In the genomic region with DNA sequence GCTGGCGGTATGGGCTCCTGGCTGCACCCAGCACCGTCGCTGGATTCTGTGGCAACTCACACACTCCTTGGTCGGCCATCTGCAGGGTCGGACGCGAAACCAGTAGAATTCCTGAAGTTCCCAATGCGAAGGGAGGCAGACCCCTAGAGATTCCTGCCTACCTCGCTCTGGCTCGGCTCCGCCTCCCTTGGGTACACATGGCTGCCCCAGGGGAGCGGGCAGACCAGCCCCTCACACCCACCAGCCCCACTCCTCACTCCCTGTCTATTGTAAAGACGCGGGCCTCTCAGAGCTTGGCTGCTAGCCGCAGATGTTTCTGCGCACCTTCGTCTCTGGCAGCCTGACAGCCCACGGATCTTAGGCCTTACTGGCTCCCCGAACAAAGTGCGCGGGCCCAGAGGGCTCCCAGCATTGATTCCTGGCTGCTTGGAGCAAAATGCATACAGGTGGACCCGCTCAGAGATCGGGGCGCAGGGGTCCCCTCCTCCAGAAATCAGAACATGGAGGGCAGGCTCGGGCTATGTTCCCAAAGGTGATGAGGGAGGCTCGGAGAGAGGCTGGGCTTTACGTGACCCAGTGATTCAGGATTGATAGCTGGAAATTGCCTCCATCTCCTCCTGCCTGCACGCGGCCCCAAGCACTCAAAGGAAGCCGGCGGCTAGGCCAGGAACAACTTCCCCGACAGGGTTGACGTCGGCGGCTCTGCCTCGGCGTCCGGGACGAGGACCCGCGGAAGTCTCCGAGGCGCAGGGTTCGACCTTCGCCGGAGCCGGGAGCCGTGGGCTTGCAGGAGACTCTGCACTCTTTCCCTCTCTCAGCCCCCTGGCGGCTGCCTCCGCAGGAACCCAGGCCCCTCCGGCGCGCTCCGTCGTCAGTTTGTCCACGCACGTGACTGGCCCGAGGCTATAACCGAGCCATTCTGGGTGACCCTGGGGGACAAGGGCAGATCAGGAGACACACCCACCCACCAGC, we compare ENCODE assay signal across 7 mouse cellular contexts. TPM values are rescaled to one million over a fixed set of nuclear protein-coding genes. Genes with fewer than 3 reads are reported as not detected.
DNase-seq lines count a peak whose midpoint lies in the region; ATAC-seq and TF ChIP-seq lines count a peak whose summit lies in the region.

No protein-coding gene starts in this region.

- H3K27ac ChIP-seq in liver, embryonic 13.5 days, result no peak overlapping the region
- no peak overlapping the region for H3K27ac ChIP-seq in stomach, postnatal 0 days (replicated peaks)

- H3K9me3 ChIP-seq in megakaryocyte, embryonic 14.5 days, result no peaks in the 10 kb centered on the region; the same call in 1 of the 2 replicates
- H3K9me3 ChIP-seq in liver, embryonic 13.5 days (replicated peaks), result no peaks in the 10 kb centered on the region
- H3K9me3 ChIP-seq in stomach, postnatal 0 days (ENCODE audit: control insufficient read depth, low read length), result no peaks in the 10 kb centered on the region

- peak; percentile 62 for TF ChIP-seq CTCF in stomach, postnatal 0 days (IDR thresholded peaks at IDR 0.05; ENCODE audit: low read depth)

- no peak for ATAC-seq in megakaryocyte, adult 5-6 weeks (ENCODE audit: poor library complexity, severe bottlenecking)
- peak; percentile 40 for ATAC-seq in granulocyte monocyte progenitor cell, adult 5-6 weeks (replicated peaks; ENCODE audit: poor library complexity, severe bottlenecking)
- ATAC-seq in liver, embryonic 13.5 days (ENCODE audit: low read depth), result 0 out of 2 replicates have a peak, but pooled peaks have one; percentile 16
- no peak for ATAC-seq in stomach, postnatal 0 days (ENCODE audit: low FRiP score, low TSS enrichment)

- peak overlapping the region; percentile 71 for H3K4me3 ChIP-seq in megakaryocyte, embryonic 14.5 days (replicated peaks)
- H3K4me3 ChIP-seq in liver, embryonic 13.5 days (replicated peaks), result peak overlapping the region; percentile 3; the same call in 1 of the 2 replicates
- peak overlapping the region; percentile 22 for H3K4me3 ChIP-seq in stomach, postnatal 0 days (ENCODE audit: low read depth, low read length)

- peaks cover 50% of the 10 kb centered on the region for H3K4me1 ChIP-seq in megakaryocyte, embryonic 14.5 days
- peaks cover 28% of the 10 kb centered on the region for H3K4me1 ChIP-seq in liver, embryonic 13.5 days (replicated peaks)
- H3K4me1 ChIP-seq in stomach, postnatal 0 days (replicated peaks; ENCODE audit: control insufficient read depth, insufficient read depth), result peaks cover 9% of the 10 kb centered on the region

- no peak for DNase-seq in liver, embryonic 13.5 days
- peak; percentile 31 for DNase-seq in stomach, postnatal 0 days (ENCODE audit: low spot score)
- DNase-seq in frontal cortex, postnatal 36 days (ENCODE audit: low spot score in 2 of 2), result no peak
- no peak for DNase-seq in right cerebral cortex, adult 18-20 months

- no peak for TF ChIP-seq EP300 in stomach, postnatal 0 days (optimal IDR thresholded peaks at IDR 0.05)

- no peaks in the 10 kb centered on the region for H3K36me3 ChIP-seq in megakaryocyte, embryonic 14.5 days (replicated peaks; ENCODE audit: low read length)
- H3K36me3 ChIP-seq in liver, embryonic 13.5 days, result no peaks in the 10 kb centered on the region
- no peaks in the 10 kb centered on the region for H3K36me3 ChIP-seq in stomach, postnatal 0 days (ENCODE audit: control insufficient read depth, insufficient read depth, low read length)

- 3% methylated on average over 59 of the region's 59 CpGs for WGBS in liver, embryonic 13.5 days (ENCODE audit: insufficient replicate concordance)
- WGBS in stomach, postnatal 0 days, result 6% methylated on average over 58 of the region's 59 CpGs

- H3K27me3 ChIP-seq in megakaryocyte, embryonic 14.5 days (replicated peaks), result peaks cover 96% of the 10 kb centered on the region
- peaks cover 95% of the 10 kb centered on the region for H3K27me3 ChIP-seq in liver, embryonic 13.5 days
- H3K27me3 ChIP-seq in stomach, postnatal 0 days (ENCODE audit: control insufficient read depth, insufficient read depth, low read length), result peaks cover 27% of the 10 kb centered on the region

- peak overlapping the region; percentile 33 for H3K4me2 ChIP-seq in liver, embryonic 13.5 days
- peak overlapping the region; percentile 42 for H3K4me2 ChIP-seq in stomach, postnatal 0 days (replicated peaks; ENCODE audit: low read depth)

- H3K9ac ChIP-seq in liver, embryonic 13.5 days, result no peak overlapping the region
- no peak overlapping the region for H3K9ac ChIP-seq in stomach, postnatal 0 days (ENCODE audit: low read length)

RNA-seq across cellular contexts. Expression of a gene that starts 0.9 kb away (rescaled TPM):
- polyA plus RNA-seq in megakaryocyte, embryonic 14.5 days (2012; ENCODE audit: insufficient read depth, low replicate concordance), result not detected in 2 replicates
- total RNA-seq in megakaryocyte, adult 5-6 weeks (2015), result not detected in 2 replicates
- total RNA-seq in megakaryocyte, adult 5-6 weeks (2017), result not detected in 2 replicates
- total RNA-seq in granulocyte monocyte progenitor cell, adult 5-6 weeks (2014; fragmentation: Nextera tagmentation), result not detected in 2 replicates
- not detected in 2 replicates for total RNA-seq in granulocyte monocyte progenitor cell, adult 5-6 weeks (2017)
- 0.05 TPM in 1 of 2 replicates, not detected in the other for polyA plus RNA-seq in liver, embryonic 13.5 days (2015; fragmentation: Nextera tagmentation; extraction: Ambion mirVana)
- 0.34 TPM in 2 replicates for polyA plus RNA-seq in stomach, postnatal 0 days (2015; fragmentation: Nextera tagmentation; extraction: Ambion mirVana)

RNA-seq across cellular contexts. Expression of a gene that starts 30.9 kb away (rescaled TPM):
- 3,910 and 6,936 TPM in 2 replicates for polyA plus RNA-seq in megakaryocyte, embryonic 14.5 days (2012; ENCODE audit: insufficient read depth, low replicate concordance)
- total RNA-seq in megakaryocyte, adult 5-6 weeks (2015), result 0.38 and 0.55 TPM in 2 replicates
- total RNA-seq in megakaryocyte, adult 5-6 weeks (2017), result 0.70 TPM in 1 of 2 replicates, not detected in the other
- not detected in 2 replicates for total RNA-seq in granulocyte monocyte progenitor cell, adult 5-6 weeks (2014; fragmentation: Nextera tagmentation)
- total RNA-seq in granulocyte monocyte progenitor cell, adult 5-6 weeks (2017), result not detected in 2 replicates
- 25.2 and 32.4 TPM in 2 replicates for polyA plus RNA-seq in liver, embryonic 13.5 days (2015; fragmentation: Nextera tagmentation; extraction: Ambion mirVana)
- 4.6 and 5.4 TPM in 2 replicates for polyA plus RNA-seq in stomach, postnatal 0 days (2015; fragmentation: Nextera tagmentation; extraction: Ambion mirVana)

RNA-seq across cellular contexts. Expression of a gene that starts 34.9 kb away (rescaled TPM):
- polyA plus RNA-seq in megakaryocyte, embryonic 14.5 days (2012; ENCODE audit: insufficient read depth, low replicate concordance), result 1.0 TPM in 1 of 2 replicates, not detected in the other
- 1.7 and 2.9 TPM in 2 replicates for total RNA-seq in megakaryocyte, adult 5-6 weeks (2015)
- total RNA-seq in megakaryocyte, adult 5-6 weeks (2017), result 0.61 and 3.2 TPM in 2 replicates
- total RNA-seq in granulocyte monocyte progenitor cell, adult 5-6 weeks (2014; fragmentation: Nextera tagmentation), result 1.9 TPM in 1 of 2 replicates, not detected in the other
- not detected in 2 replicates for total RNA-seq in granulocyte monocyte progenitor cell, adult 5-6 weeks (2017)
- polyA plus RNA-seq in liver, embryonic 13.5 days (2015; fragmentation: Nextera tagmentation; extraction: Ambion mirVana), result 0.14 and 0.78 TPM in 2 replicates
- polyA plus RNA-seq in stomach, postnatal 0 days (2015; fragmentation: Nextera tagmentation; extraction: Ambion mirVana), result 0.97 and 1.5 TPM in 2 replicates

RNA-seq across cellular contexts. Expression of a gene that starts 38.4 kb away (rescaled TPM):
- polyA plus RNA-seq in megakaryocyte, embryonic 14.5 days (2012; ENCODE audit: insufficient read depth, low replicate concordance), result 8.0 and 10.3 TPM in 2 replicates
- total RNA-seq in megakaryocyte, adult 5-6 weeks (2015), result 19.5 and 23.5 TPM in 2 replicates
- total RNA-seq in megakaryocyte, adult 5-6 weeks (2017), result 11.6 and 17.0 TPM in 2 replicates
- total RNA-seq in granulocyte monocyte progenitor cell, adult 5-6 weeks (2014; fragmentation: Nextera tagmentation), result not detected in 2 replicates
- total RNA-seq in granulocyte monocyte progenitor cell, adult 5-6 weeks (2017), result 1.8 and 2.6 TPM in 2 replicates
- polyA plus RNA-seq in liver, embryonic 13.5 days (2015; fragmentation: Nextera tagmentation; extraction: Ambion mirVana), result 2.4 and 2.6 TPM in 2 replicates
- 38.0 and 38.8 TPM in 2 replicates for polyA plus RNA-seq in stomach, postnatal 0 days (2015; fragmentation: Nextera tagmentation; extraction: Ambion mirVana)

Comparison
In these comparisons a context has a peak if more than half of its experiments do, and no peak if none do; other contexts are left out.
1. H3K4me3 ChIP-seq: peak in every context shown above with its lines; median percentile 71 in megakaryocyte, embryonic 14.5 days; 22 in stomach, postnatal 0 days; 3 in liver, embryonic 13.5 days.
2. ATAC-seq: peak in granulocyte monocyte progenitor cell, adult 5-6 weeks (single experiment) and liver, embryonic 13.5 days (single experiment); none in megakaryocyte, adult 5-6 weeks (single experiment) and stomach, postnatal 0 days (single experiment).
3. RNA of a gene that starts 30.9 kb away (polyA plus RNA-seq): 3,910 to 6,936 TPM in megakaryocyte, embryonic 14.5 days; 25.2 to 32.4 TPM in liver, embryonic 13.5 days and 4.6 to 5.4 TPM in stomach, postnatal 0 days; every median in the first group is over 100 times any median in the second.